Mouse (Mus musculus) olfactory bulb, adult 2 months (tissue): ENCODE data around the gene Slc25a47.

Experiments used
- CTCF ChIP-seq: fragments of 200-500 bp; IDR thresholded peaks from 2 replicates; pipeline ENCODE4 v1.5.1; 2012; ENCODE audit warnings: low read depth, mild to moderate bottlenecking, low read length, moderate library complexity; ENCODE audit not compliant: insufficient read depth
- POLR2A ChIP-seq: fragments of 200-500 bp; IDR thresholded peaks from 2 replicates; pipeline ENCODE4 v1.6.1; 2012; ENCODE audit warnings: mild to moderate bottlenecking, low read depth, low read length, moderate library complexity; ENCODE audit not compliant: insufficient read depth

- no peak for TF ChIP-seq POLR2A
- no peak for TF ChIP-seq CTCF
Observed at GRCm38 (mm10) chr12:108825561-108826224, 10.2 kb upstream of the Slc25a47 start.
